Mouse (Mus musculus): Measurements from ENCODE around the gene Mapk10. TPM values are rescaled to one million over a fixed set of nuclear protein-coding genes. Genes with fewer than 3 reads are reported as not detected.

Gene Mapk10
- total RNA-seq (2017), result not detected in 3 replicates

- ATAC-seq (replicated peaks; ENCODE audit: insufficient number of reproducible peaks, low FRiP score, low TSS enrichment, poor library complexity, severe bottlenecking), result no peak
Observed at GRCm38 (mm10) chr5:103211101-103211848, at the start of gene Mapk10. Gene Mapk10, minus strand, starts transcription at chr5:103211334.

- ATAC-seq (replicated peaks; ENCODE audit: insufficient number of reproducible peaks, low FRiP score, low TSS enrichment, poor library complexity, severe bottlenecking), result no peak
Observed at GRCm38 (mm10) chr5:103256144-103256543, 45.0 kb upstream of the Mapk10 start.

- no peak for ATAC-seq (replicated peaks; ENCODE audit: insufficient number of reproducible peaks, low FRiP score, low TSS enrichment, poor library complexity, severe bottlenecking)
Observed at GRCm38 (mm10) chr5:103242430-103242829, 31.3 kb upstream of the Mapk10 start.

- no peak for ATAC-seq (replicated peaks; ENCODE audit: insufficient number of reproducible peaks, low FRiP score, low TSS enrichment, poor library complexity, severe bottlenecking)
Observed at GRCm38 (mm10) chr5:103231822-103232221, 20.7 kb upstream of the Mapk10 start.

- no peak for ATAC-seq (replicated peaks; ENCODE audit: insufficient number of reproducible peaks, low FRiP score, low TSS enrichment, poor library complexity, severe bottlenecking)
Observed at GRCm38 (mm10) chr5:103230334-103230733, 19.2 kb upstream of the Mapk10 start.

GRCm38 (mm10) chr5:103229321-103229720 is 18.2 kb upstream of the Mapk10 start:
- no peak for ATAC-seq (replicated peaks; ENCODE audit: insufficient number of reproducible peaks, low FRiP score, low TSS enrichment, poor library complexity, severe bottlenecking)

GRCm38 (mm10) chr5:103221997-103222396 is 10.9 kb upstream of the Mapk10 start:
- no peak for ATAC-seq (replicated peaks; ENCODE audit: insufficient number of reproducible peaks, low FRiP score, low TSS enrichment, poor library complexity, severe bottlenecking)

GRCm38 (mm10) chr5:103210644-103211043 is 490 bp downstream of the Mapk10 start:
- no peak for ATAC-seq (replicated peaks; ENCODE audit: insufficient number of reproducible peaks, low FRiP score, low TSS enrichment, poor library complexity, severe bottlenecking)

- no peak for ATAC-seq (replicated peaks; ENCODE audit: insufficient number of reproducible peaks, low FRiP score, low TSS enrichment, poor library complexity, severe bottlenecking)
Observed at GRCm38 (mm10) chr5:103210018-103210417, 1.1 kb downstream of the Mapk10 start.

- no peak for ATAC-seq (replicated peaks; ENCODE audit: insufficient number of reproducible peaks, low FRiP score, low TSS enrichment, poor library complexity, severe bottlenecking)
Observed at GRCm38 (mm10) chr5:103209486-103209885, 1.6 kb downstream of the Mapk10 start.

- ATAC-seq (replicated peaks; ENCODE audit: insufficient number of reproducible peaks, low FRiP score, low TSS enrichment, poor library complexity, severe bottlenecking), result no peak
Observed at GRCm38 (mm10) chr5:103208869-103209268, 2.3 kb downstream of the Mapk10 start.

- no peak for ATAC-seq (replicated peaks; ENCODE audit: insufficient number of reproducible peaks, low FRiP score, low TSS enrichment, poor library complexity, severe bottlenecking)
Observed at GRCm38 (mm10) chr5:103208021-103208511, 3.1 kb downstream of the Mapk10 start.

- no peak for ATAC-seq (replicated peaks; ENCODE audit: insufficient number of reproducible peaks, low FRiP score, low TSS enrichment, poor library complexity, severe bottlenecking)
Observed at GRCm38 (mm10) chr5:103197796-103198325, 13.3 kb downstream of the Mapk10 start.

GRCm38 (mm10) chr5:103194549-103194948 is 16.6 kb downstream of the Mapk10 start:
- no peak for ATAC-seq (replicated peaks; ENCODE audit: insufficient number of reproducible peaks, low FRiP score, low TSS enrichment, poor library complexity, severe bottlenecking)

- ATAC-seq (replicated peaks; ENCODE audit: insufficient number of reproducible peaks, low FRiP score, low TSS enrichment, poor library complexity, severe bottlenecking), result no peak
Observed at GRCm38 (mm10) chr5:103193700-103194099, 17.4 kb downstream of the Mapk10 start.

GRCm38 (mm10) chr5:103191577-103191976 is 19.6 kb downstream of the Mapk10 start:
- no peak for ATAC-seq (replicated peaks; ENCODE audit: insufficient number of reproducible peaks, low FRiP score, low TSS enrichment, poor library complexity, severe bottlenecking)

GRCm38 (mm10) chr5:103184256-103184655 is 26.9 kb downstream of the Mapk10 start:
- no peak for ATAC-seq (replicated peaks; ENCODE audit: insufficient number of reproducible peaks, low FRiP score, low TSS enrichment, poor library complexity, severe bottlenecking)

GRCm38 (mm10) chr5:103181622-103182021 is 29.5 kb downstream of the Mapk10 start:
- ATAC-seq (replicated peaks; ENCODE audit: insufficient number of reproducible peaks, low FRiP score, low TSS enrichment, poor library complexity, severe bottlenecking), result no peak

GRCm38 (mm10) chr5:103177010-103177409 is 34.1 kb downstream of the Mapk10 start:
- ATAC-seq (replicated peaks; ENCODE audit: insufficient number of reproducible peaks, low FRiP score, low TSS enrichment, poor library complexity, severe bottlenecking), result no peak

GRCm38 (mm10) chr5:103175989-103176388 is 35.1 kb downstream of the Mapk10 start:
- no peak for ATAC-seq (replicated peaks; ENCODE audit: insufficient number of reproducible peaks, low FRiP score, low TSS enrichment, poor library complexity, severe bottlenecking)
